Mouse (Mus musculus): Measurements from ENCODE around the gene Ube2d2b. TPM values are rescaled to one million over a fixed set of nuclear protein-coding genes. Genes with fewer than 3 reads are reported as not detected.

Ube2d2b gene
- not detected in 2 replicates for polyA plus RNA-seq (2015; fragmentation: Nextera tagmentation; extraction: Ambion mirVana)

GRCm38 (mm10) chr5:107829998-107830560 lies at the start of gene Ube2d2b:
TSS of gene Ube2d2b (plus strand) at chr5:107830099.

GRCm38 (mm10) chr5:107874561-107875260 lies 44.8 kb downstream of the Ube2d2b start, which contains the start of gene Evi5:
TSS of gene Evi5 (minus strand) at chr5:107875107.

Other genes starting within 250 kb of the Ube2d2b start
- 12.9 and 13.4 TPM in 2 replicates for gene Rpap2, start 232.7 kb upstream of the Ube2d2b start, polyA plus RNA-seq (2015; fragmentation: Nextera tagmentation; extraction: Ambion mirVana)
- 18.2 and 20.7 TPM in 2 replicates for gene Glmn, start 232.2 kb upstream of the Ube2d2b start, polyA plus RNA-seq (2015; fragmentation: Nextera tagmentation; extraction: Ambion mirVana)
- 0.27 and 0.69 TPM in 2 replicates for gene Gfi1, start 104.1 kb upstream of the Ube2d2b start, polyA plus RNA-seq (2015; fragmentation: Nextera tagmentation; extraction: Ambion mirVana)
- gene Evi5, start 45.0 kb downstream of the Ube2d2b start, polyA plus RNA-seq (2015; fragmentation: Nextera tagmentation; extraction: Ambion mirVana) = 28.3 and 37.0 TPM in 2 replicates
- gene Rpl5, start 70.4 kb downstream of the Ube2d2b start, polyA plus RNA-seq (2015; fragmentation: Nextera tagmentation; extraction: Ambion mirVana) = 21.1 and 24.2 TPM in 2 replicates
- gene Fam69a, start 157.0 kb downstream of the Ube2d2b start, polyA plus RNA-seq (2015; fragmentation: Nextera tagmentation; extraction: Ambion mirVana) = 51.2 and 52.8 TPM in 2 replicates
- gene Mtf2, start 235.6 kb downstream of the Ube2d2b start, polyA plus RNA-seq (2015; fragmentation: Nextera tagmentation; extraction: Ambion mirVana) = 36.5 and 38.3 TPM in 2 replicates